Mouse (Mus musculus): ENCODE data around the gene Nr4a3. TPM values are rescaled to one million over a fixed set of nuclear protein-coding genes. Genes with fewer than 3 reads are reported as not detected.

The Nr4a3 gene
- polyA plus RNA-seq, 1 experiment from 2014 or later = 0.54 TPM

GRCm38 (mm10) chr4:48079285-48080039 lies 34.5 kb downstream of the Nr4a3 start:
- Histone ChIP-seq H3K36me3 (ENCODE audit: control insufficient read depth, insufficient read depth, low read length) (no peaks in the 10 kb centered on the region), H3K4me2 (ENCODE audit: low read depth) (no peak overlapping the region), H3K27ac (ENCODE audit: low read depth, low read length) (no peak overlapping the region), H3K9me3 (ENCODE audit: control insufficient read depth, low read length) (no peaks in the 10 kb centered on the region), H3K9ac (ENCODE audit: low read length) (no peak overlapping the region), H3K27me3 (ENCODE audit: control insufficient read depth, insufficient read depth, low read length) (no peaks in the 10 kb centered on the region), H3K4me1 (ENCODE audit: control insufficient read depth, insufficient read depth, low read length) (no peaks in the 10 kb centered on the region), H3K4me3 (ENCODE audit: low read depth, low read length) (no peak overlapping the region)
- DNase-seq (ENCODE audit: low spot score) (no peak), ATAC-seq (ENCODE audit: insufficient read depth, low FRiP score, low TSS enrichment) (no peak)
- 68% methylated on average over 8 of the region's 8 CpGs for WGBS

GRCm38 (mm10) chr4:48083452-48083851 lies 38.5 kb downstream of the Nr4a3 start:
- Histone ChIP-seq H3K4me3 (ENCODE audit: low read depth, low read length) (no peak overlapping the region), H3K27ac (ENCODE audit: low read depth, low read length) (no peak overlapping the region), H3K4me1 (ENCODE audit: control insufficient read depth, insufficient read depth, low read length) (no peaks in the 10 kb centered on the region), H3K36me3 (ENCODE audit: control insufficient read depth, insufficient read depth, low read length) (no peaks in the 10 kb centered on the region), H3K9me3 (ENCODE audit: control insufficient read depth, low read length) (no peaks in the 10 kb centered on the region), H3K27me3 (ENCODE audit: control insufficient read depth, insufficient read depth, low read length) (no peaks in the 10 kb centered on the region), H3K4me2 (ENCODE audit: low read depth) (no peak overlapping the region), H3K9ac (ENCODE audit: low read length) (no peak overlapping the region)
- DNase-seq (ENCODE audit: low spot score) = no peak
- 87% methylated on average over 4 of the region's 4 CpGs for WGBS
- ATAC-seq (ENCODE audit: insufficient read depth, low FRiP score, low TSS enrichment) = no peak

- Histone ChIP-seq H3K9me3 (ENCODE audit: control insufficient read depth, low read length) (no peaks in the 10 kb centered on the region), H3K4me2 (ENCODE audit: low read depth) (no peak overlapping the region), H3K27me3 (ENCODE audit: control insufficient read depth, insufficient read depth, low read length) (no peaks in the 10 kb centered on the region), H3K9ac (ENCODE audit: low read length) (no peak overlapping the region), H3K4me1 (ENCODE audit: control insufficient read depth, insufficient read depth, low read length) (no peaks in the 10 kb centered on the region), H3K36me3 (ENCODE audit: control insufficient read depth, insufficient read depth, low read length) (no peaks in the 10 kb centered on the region), H3K4me3 (ENCODE audit: low read depth, low read length) (no peak overlapping the region), H3K27ac (ENCODE audit: low read depth, low read length) (no peak overlapping the region)
- no peak for DNase-seq (ENCODE audit: low spot score)
- 69% methylated on average over 6 of the region's 6 CpGs for WGBS
- no peak for ATAC-seq (ENCODE audit: insufficient read depth, low FRiP score, low TSS enrichment)
These were observed 41.7 kb downstream of the Nr4a3 start for GRCm38 (mm10) chr4:48086609-48087008.

GRCm38 (mm10) chr4:48087497-48087896 lies 42.5 kb downstream of the Nr4a3 start:
- 92% methylated on average over 6 of the region's 6 CpGs for WGBS
- no peaks in the 10 kb centered on the region for H3K27me3 ChIP-seq (ENCODE audit: control insufficient read depth, insufficient read depth, low read length)
- H3K36me3 ChIP-seq (ENCODE audit: control insufficient read depth, insufficient read depth, low read length) = no peaks in the 10 kb centered on the region
- H3K9ac ChIP-seq (ENCODE audit: low read length) = no peak overlapping the region
- H3K27ac ChIP-seq (ENCODE audit: low read depth, low read length) = no peak overlapping the region
- H3K4me1 ChIP-seq (ENCODE audit: control insufficient read depth, insufficient read depth, low read length) = no peaks in the 10 kb centered on the region
- no peak for DNase-seq (ENCODE audit: low spot score)
- H3K4me3 ChIP-seq (ENCODE audit: low read depth, low read length) = no peak overlapping the region
- H3K9me3 ChIP-seq (ENCODE audit: control insufficient read depth, low read length) = no peaks in the 10 kb centered on the region
- H3K4me2 ChIP-seq (ENCODE audit: low read depth) = no peak overlapping the region
- no peak for ATAC-seq (ENCODE audit: insufficient read depth, low FRiP score, low TSS enrichment)

- Histone ChIP-seq H3K9me3 (ENCODE audit: control insufficient read depth, low read length) (no peaks in the 10 kb centered on the region), H3K4me3 (ENCODE audit: low read depth, low read length) (no peak overlapping the region), H3K27ac (ENCODE audit: low read depth, low read length) (no peak overlapping the region), H3K4me1 (ENCODE audit: control insufficient read depth, insufficient read depth, low read length) (no peaks in the 10 kb centered on the region), H3K4me2 (ENCODE audit: low read depth) (no peak overlapping the region), H3K27me3 (ENCODE audit: control insufficient read depth, insufficient read depth, low read length) (no peaks in the 10 kb centered on the region), H3K9ac (ENCODE audit: low read length) (no peak overlapping the region), H3K36me3 (ENCODE audit: control insufficient read depth, insufficient read depth, low read length) (no peaks in the 10 kb centered on the region)
- 77% methylated on average over 3 of the region's 3 CpGs for WGBS
- no peak for DNase-seq (ENCODE audit: low spot score)
- no peak for ATAC-seq (ENCODE audit: insufficient read depth, low FRiP score, low TSS enrichment)
These were observed 48.3 kb downstream of the Nr4a3 start for GRCm38 (mm10) chr4:48093221-48093620.

- Histone ChIP-seq H3K4me2 (ENCODE audit: low read depth) (no peak overlapping the region), H3K4me3 (ENCODE audit: low read depth, low read length) (no peak overlapping the region), H3K9ac (ENCODE audit: low read length) (no peak overlapping the region), H3K4me1 (ENCODE audit: control insufficient read depth, insufficient read depth, low read length) (no peaks in the 10 kb centered on the region), H3K27me3 (ENCODE audit: control insufficient read depth, insufficient read depth, low read length) (no peaks in the 10 kb centered on the region), H3K36me3 (ENCODE audit: control insufficient read depth, insufficient read depth, low read length) (no peaks in the 10 kb centered on the region), H3K27ac (ENCODE audit: low read depth, low read length) (no peak overlapping the region), H3K9me3 (ENCODE audit: control insufficient read depth, low read length) (no peaks in the 10 kb centered on the region)
- DNase-seq (ENCODE audit: low spot score) = no peak
- no peak for ATAC-seq (ENCODE audit: insufficient read depth, low FRiP score, low TSS enrichment)
- 86% methylated on average over 8 of the region's 8 CpGs for WGBS
These were observed 55.3 kb downstream of the Nr4a3 start for GRCm38 (mm10) chr4:48100217-48100616.

- Histone ChIP-seq H3K27me3 (ENCODE audit: control insufficient read depth, insufficient read depth, low read length) (no peaks in the 10 kb centered on the region), H3K27ac (ENCODE audit: low read depth, low read length) (no peak overlapping the region), H3K4me3 (ENCODE audit: low read depth, low read length) (no peak overlapping the region), H3K36me3 (ENCODE audit: control insufficient read depth, insufficient read depth, low read length) (no peaks in the 10 kb centered on the region), H3K4me2 (ENCODE audit: low read depth) (no peak overlapping the region), H3K9ac (ENCODE audit: low read length) (no peak overlapping the region), H3K4me1 (ENCODE audit: control insufficient read depth, insufficient read depth, low read length) (no peaks in the 10 kb centered on the region), H3K9me3 (ENCODE audit: control insufficient read depth, low read length) (no peaks in the 10 kb centered on the region)
- ATAC-seq (ENCODE audit: insufficient read depth, low FRiP score, low TSS enrichment) = no peak
- WGBS = 73% methylated on average over 2 of the region's 2 CpGs
- DNase-seq (ENCODE audit: low spot score) = no peak
These were observed 57.0 kb downstream of the Nr4a3 start for GRCm38 (mm10) chr4:48101981-48102380.

GRCm38 (mm10) chr4:48105387-48105786 lies 60.4 kb downstream of the Nr4a3 start:
- no peaks in the 10 kb centered on the region for H3K4me1 ChIP-seq (ENCODE audit: control insufficient read depth, insufficient read depth, low read length)
- H3K27me3 ChIP-seq (ENCODE audit: control insufficient read depth, insufficient read depth, low read length) = no peaks in the 10 kb centered on the region
- no peak overlapping the region for H3K4me3 ChIP-seq (ENCODE audit: low read depth, low read length)
- no peaks in the 10 kb centered on the region for H3K36me3 ChIP-seq (ENCODE audit: control insufficient read depth, insufficient read depth, low read length)
- H3K9ac ChIP-seq (ENCODE audit: low read length) = no peak overlapping the region
- no peaks in the 10 kb centered on the region for H3K9me3 ChIP-seq (ENCODE audit: control insufficient read depth, low read length)
- H3K27ac ChIP-seq (ENCODE audit: low read depth, low read length) = no peak overlapping the region
- WGBS = 76% methylated on average over 5 of the region's 5 CpGs
- no peak for ATAC-seq (ENCODE audit: insufficient read depth, low FRiP score, low TSS enrichment)
- no peak overlapping the region for H3K4me2 ChIP-seq (ENCODE audit: low read depth)
- no peak for DNase-seq (ENCODE audit: low spot score)

GRCm38 (mm10) chr4:48107086-48107485 lies 62.1 kb downstream of the Nr4a3 start:
- DNase-seq (ENCODE audit: low spot score) (no peak), ATAC-seq (ENCODE audit: insufficient read depth, low FRiP score, low TSS enrichment) (no peak)
- Histone ChIP-seq H3K27ac (ENCODE audit: low read depth, low read length) (no peak overlapping the region), H3K4me3 (ENCODE audit: low read depth, low read length) (no peak overlapping the region), H3K9ac (ENCODE audit: low read length) (no peak overlapping the region), H3K27me3 (ENCODE audit: control insufficient read depth, insufficient read depth, low read length) (no peaks in the 10 kb centered on the region), H3K4me1 (ENCODE audit: control insufficient read depth, insufficient read depth, low read length) (no peaks in the 10 kb centered on the region), H3K4me2 (ENCODE audit: low read depth) (no peak overlapping the region), H3K9me3 (ENCODE audit: control insufficient read depth, low read length) (no peaks in the 10 kb centered on the region), H3K36me3 (ENCODE audit: control insufficient read depth, insufficient read depth, low read length) (no peaks in the 10 kb centered on the region)
- 87% methylated on average over 6 of the region's 6 CpGs for WGBS
